Mouse (Mus musculus): ENCODE data around the gene Gm3285.

Gm3285 gene

GRCm38 (mm10) chr10:77861675-77862074 lies at the start of gene Gm3285:
TSS of gene Gm3285 (plus strand) at chr10:77861975.
- DNase-seq (ENCODE audit: low read depth, low spot score) = no peak

- no peak for DNase-seq (ENCODE audit: low read depth, low spot score)
These were observed 47.4 kb upstream of the Gm3285 start, which contains the start of gene Gm2696 for GRCm38 (mm10) chr10:77814382-77814781. TSS of gene Gm2696 (plus strand) at chr10:77814682.

- DNase-seq (ENCODE audit: low read depth, low spot score) = peak; percentile 52
These were observed 46.3 kb upstream of the Gm3285 start for GRCm38 (mm10) chr10:77815514-77815913.

- no peak for DNase-seq (ENCODE audit: low read depth, low spot score)
These were observed 43.3 kb upstream of the Gm3285 start for GRCm38 (mm10) chr10:77818523-77818922.

GRCm38 (mm10) chr10:77819203-77819602 lies 42.6 kb upstream of the Gm3285 start:
- no peak for DNase-seq (ENCODE audit: low read depth, low spot score)

- no peak for DNase-seq (ENCODE audit: low read depth, low spot score)
These were observed 34.8 kb upstream of the Gm3285 start, which contains the start of gene Krtap10-4 for GRCm38 (mm10) chr10:77826951-77827350. TSS of gene Krtap10-4 (minus strand) at chr10:77827095.

- DNase-seq (ENCODE audit: low read depth, low spot score) = no peak
These were observed 26.1 kb upstream of the Gm3285 start, which contains the start of gene Krtap10-10 for GRCm38 (mm10) chr10:77835647-77836046. TSS of gene Krtap10-10 (plus strand) at chr10:77835947.

GRCm38 (mm10) chr10:77839006-77839405 lies 22.8 kb upstream of the Gm3285 start:
- no peak for DNase-seq (ENCODE audit: low read depth, low spot score)

- DNase-seq (ENCODE audit: low read depth, low spot score) = no peak
These were observed 15.3 kb upstream of the Gm3285 start, which contains the start of gene Gm36176 for GRCm38 (mm10) chr10:77846503-77846902. TSS of gene Gm36176 (plus strand) at chr10:77846803.

GRCm38 (mm10) chr10:77846961-77847360 lies 14.8 kb upstream of the Gm3285 start:
- no peak for DNase-seq (ENCODE audit: low read depth, low spot score)

GRCm38 (mm10) chr10:77847538-77847937 lies 14.2 kb upstream of the Gm3285 start:
- DNase-seq (ENCODE audit: low read depth, low spot score) = no peak

GRCm38 (mm10) chr10:77852559-77852958 lies 9.2 kb upstream of the Gm3285 start, which contains the start of gene Gm10318:
TSS of gene Gm10318 (plus strand) at chr10:77852859.
- no peak for DNase-seq (ENCODE audit: low read depth, low spot score)

- DNase-seq (ENCODE audit: low read depth, low spot score) = peak; percentile 87
These were observed 2.4 kb downstream of the Gm3285 start for GRCm38 (mm10) chr10:77864067-77864761.

GRCm38 (mm10) chr10:77864762-77865143 lies 3.0 kb downstream of the Gm3285 start:
- DNase-seq (ENCODE audit: low read depth, low spot score) = no peak

GRCm38 (mm10) chr10:77867546-77867945 lies 5.8 kb downstream of the Gm3285 start:
- DNase-seq (ENCODE audit: low read depth, low spot score) = no peak

- no peak for DNase-seq (ENCODE audit: low read depth, low spot score)
These were observed 7.9 kb downstream of the Gm3285 start for GRCm38 (mm10) chr10:77869651-77870050.

GRCm38 (mm10) chr10:77878985-77879384 lies 17.2 kb downstream of the Gm3285 start:
- DNase-seq (ENCODE audit: low read depth, low spot score) = peak; percentile 35

- DNase-seq (ENCODE audit: low read depth, low spot score) = no peak
These were observed 18.5 kb downstream of the Gm3285 start for GRCm38 (mm10) chr10:77880305-77880704.

- peak; percentile 78 for DNase-seq (ENCODE audit: low read depth, low spot score)
These were observed 20.8 kb downstream of the Gm3285 start for GRCm38 (mm10) chr10:77882553-77882952.

GRCm38 (mm10) chr10:77886007-77886747 lies 24.4 kb downstream of the Gm3285 start:
- DNase-seq (ENCODE audit: low read depth, low spot score) = peak; percentile 27

- DNase-seq (ENCODE audit: low read depth, low spot score) = no peak
These were observed 29.3 kb downstream of the Gm3285 start for GRCm38 (mm10) chr10:77890987-77891565.

GRCm38 (mm10) chr10:77895562-77895961 lies 33.8 kb downstream of the Gm3285 start:
- DNase-seq (ENCODE audit: low read depth, low spot score) = no peak
